Mouse (Mus musculus) heart, postnatal 0 days (tissue): ENCODE measurements around the gene Mup12. TPM values are rescaled to one million over a fixed set of nuclear protein-coding genes. Genes with fewer than 3 reads are reported as not detected.
"Not testable (repeated sequence)": the region's sequence is repeated elsewhere in the genome, so short reads cannot be mapped to it uniquely, and the experiment has no call there.

Source experiments
- ATAC-seq: fragments of 200-750 bp; cut with Nextera tagmentation; 2 replicates; pipeline ENCODE4 v1.8.0; 2017; ENCODE audit warnings: low read depth, moderate number of reproducible peaks, moderate library complexity; ENCODE audit not compliant: insufficient read depth
- DNase-seq: peaks from one replicate; pipeline ENCODE4 v3.0.0-alpha.2; 2016; ENCODE audit warnings: low spot score
- H3K27ac ChIP-seq: fragments of 300-500 bp; sonication (generic); 2 replicates; pipeline ENCODE4 v1.5.1; 2014; ENCODE audit warnings: low read depth, mild to moderate bottlenecking
- H3K27me3 ChIP-seq: fragments of 300-500 bp; sonication (generic); 2 replicates; pipeline ENCODE4 v1.6.1; 2014; ENCODE audit warnings: low read length, mixed read lengths; ENCODE audit not compliant: control insufficient read depth, insufficient read depth
- H3K36me3 ChIP-seq: fragments of 300-500 bp; sonication (generic); replicated peaks from 2 replicates; pipeline ENCODE4 v1.6.1; 2014; ENCODE audit warnings: low read length, mixed read lengths; ENCODE audit not compliant: control insufficient read depth, insufficient read depth
- H3K4me1 ChIP-seq: fragments of 300-500 bp; sonication (generic); 2 replicates; pipeline ENCODE4 v1.6.1; 2014; ENCODE audit warnings: antibody characterized with exemption; ENCODE audit not compliant: control insufficient read depth, insufficient read depth
- H3K4me2 ChIP-seq: fragments of 300-500 bp; sonication (generic); 2 replicates; pipeline ENCODE4 v1.6.1; 2014; ENCODE audit warnings: low read depth, mild to moderate bottlenecking, low read length, moderate library complexity
- H3K4me3 ChIP-seq: fragments of 300-500 bp; sonication (generic); 2 replicates; pipeline ENCODE4 v1.5.1; 2014; ENCODE audit warnings: low read depth, low read length
- H3K9ac ChIP-seq: fragments of 300-500 bp; sonication (generic); replicated peaks from 2 replicates; pipeline ENCODE4 v1.6.1; 2014; ENCODE audit warnings: low read depth, low read length, mixed read lengths
- H3K9me3 ChIP-seq: fragments of 300-500 bp; sonication (generic); replicated peaks from 2 replicates; pipeline ENCODE4 v1.6.1; 2016; ENCODE audit warnings: low read length; ENCODE audit not compliant: control insufficient read depth
- WGBS: fragments of 180-500 bp; shearing (Covaris S2); extraction: QIAGEN DNeasy Blood & Tissue Kit; methylation state at CpG from one replicate; pipeline ENCODE4 v1.1.7; 2014; 5-methylcytosine and 5-hydroxymethylcytosine counted together
- polyA plus RNA-seq: library from polyadenylated mRNA; unstranded; fragments of >200 nt; fragmentation: Nextera tagmentation; extraction: Ambion mirVana; gene quantifications from 2 replicates; pipeline ENCODE4 v1.2.1, GENCODE M21; 2015
- total RNA-seq: library from RNA; depleted of rRNA; stranded (reverse); fragments of >200 nt; gene quantifications from 2 replicates; pipeline ENCODE4 v1.2.3, GENCODE M21; 2014; ENCODE audit warnings: low replicate concordance; rRNA removed

Mup12 gene
- total RNA-seq (not detected in 2 replicates), polyA plus RNA-seq (not detected in 2 replicates)

GRCm38 (mm10) chr4:60741226-60741625, at the start of gene Mup12:
Gene Mup12 (minus strand): TSS chr4:60741326.
- H3K27me3 ChIP-seq, ATAC-seq, H3K4me1 ChIP-seq, H3K9ac ChIP-seq, H3K4me3 ChIP-seq, H3K27ac ChIP-seq, H3K9me3 ChIP-seq, H3K4me2 ChIP-seq, H3K36me3 ChIP-seq, DNase-seq: not testable (repeated sequence)
- 89% methylated on average over 3 of the region's 4 CpGs for WGBS

Other genes with a start within 250 kb of the Mup12 start
- gene Mup1, start 239.4 kb downstream of the Mup12 start, total RNA-seq, result not detected in 2 replicates
- gene Mup1, start 239.4 kb downstream of the Mup12 start, polyA plus RNA-seq, result not detected in 2 replicates
- not detected in 2 replicates for gene Mup10, start 159.1 kb downstream of the Mup12 start, total RNA-seq
- gene Mup10, start 159.1 kb downstream of the Mup12 start, polyA plus RNA-seq, result not detected in 2 replicates
- gene Mup11, start 78.9 kb downstream of the Mup12 start, total RNA-seq, result not detected in 2 replicates
- gene Mup11, start 78.9 kb downstream of the Mup12 start, polyA plus RNA-seq, result not detected in 2 replicates
- not detected in 2 replicates for gene Mup22, start 80.1 kb upstream of the Mup12 start, total RNA-seq
- gene Mup22, start 80.1 kb upstream of the Mup12 start, polyA plus RNA-seq, result not detected in 2 replicates